Mouse (Mus musculus): ENCODE measurements around the gene Hes5. TPM values are rescaled to one million over a fixed set of nuclear protein-coding genes. Genes with fewer than 3 reads are reported as not detected.

Gene Hes5
- polyA plus RNA-seq, 1 experiment = 76.0 TPM

- no peak for DNase-seq (ENCODE audit: low read depth)
- TF ChIP-seq POLR2A (IDR thresholded peaks at IDR 0.05; ENCODE audit: borderline replicate concordance, extremely low read depth, insufficient read depth, insufficient read length, poor library complexity, severe bottlenecking) = no peak
- TF ChIP-seq CTCF (IDR thresholded peaks at IDR 0.05; ENCODE audit: borderline replicate concordance, extremely low read depth, insufficient read depth, insufficient read length) = no peak
These were observed 13.5 kb downstream of the Hes5 start for GRCm38 (mm10) chr4:154974163-154974611.

GRCm38 (mm10) chr4:154980110-154980509 is 19.4 kb downstream of the Hes5 start:
- TF ChIP-seq CTCF (IDR thresholded peaks at IDR 0.05; ENCODE audit: borderline replicate concordance, extremely low read depth, insufficient read depth, insufficient read length) = peak; percentile 53; the same call in 1 of the 2 replicates
- TF ChIP-seq POLR2A (IDR thresholded peaks at IDR 0.05; ENCODE audit: borderline replicate concordance, extremely low read depth, insufficient read depth, insufficient read length, poor library complexity, severe bottlenecking) = no peak
- DNase-seq (ENCODE audit: low read depth) = no peak

- no peak for TF ChIP-seq CTCF (IDR thresholded peaks at IDR 0.05; ENCODE audit: borderline replicate concordance, extremely low read depth, insufficient read depth, insufficient read length)
- no peak for TF ChIP-seq POLR2A (IDR thresholded peaks at IDR 0.05; ENCODE audit: borderline replicate concordance, extremely low read depth, insufficient read depth, insufficient read length, poor library complexity, severe bottlenecking)
- DNase-seq (ENCODE audit: low read depth) = no peak
These were observed 20.4 kb downstream of the Hes5 start for GRCm38 (mm10) chr4:154981076-154981475.

- DNase-seq (ENCODE audit: low read depth) = peak; percentile 85
- TF ChIP-seq POLR2A (IDR thresholded peaks at IDR 0.05; ENCODE audit: borderline replicate concordance, extremely low read depth, insufficient read depth, insufficient read length, poor library complexity, severe bottlenecking) = no peak
- peak; percentile 80 for TF ChIP-seq CTCF (IDR thresholded peaks at IDR 0.05; ENCODE audit: borderline replicate concordance, extremely low read depth, insufficient read depth, insufficient read length)
These were observed 20.8 kb downstream of the Hes5 start for GRCm38 (mm10) chr4:154981530-154981929.

GRCm38 (mm10) chr4:154982247-154983120 is 21.8 kb downstream of the Hes5 start:
- DNase-seq (ENCODE audit: low read depth) = no peak

GRCm38 (mm10) chr4:154983767-154984166 is 23.0 kb downstream of the Hes5 start:
- no peak for TF ChIP-seq CTCF (IDR thresholded peaks at IDR 0.05; ENCODE audit: borderline replicate concordance, extremely low read depth, insufficient read depth, insufficient read length)
- TF ChIP-seq POLR2A (IDR thresholded peaks at IDR 0.05; ENCODE audit: borderline replicate concordance, extremely low read depth, insufficient read depth, insufficient read length, poor library complexity, severe bottlenecking) = no peak

More at GRCm38 (mm10) chr4:154982247-154983120, 21.8 kb downstream of the Hes5 start:
- TF ChIP-seq POLR2A (IDR thresholded peaks at IDR 0.05; ENCODE audit: borderline replicate concordance, extremely low read depth, insufficient read depth, insufficient read length, poor library complexity, severe bottlenecking) = no peak
- no peak for TF ChIP-seq CTCF (IDR thresholded peaks at IDR 0.05; ENCODE audit: borderline replicate concordance, extremely low read depth, insufficient read depth, insufficient read length)

GRCm38 (mm10) chr4:154985151-154985777 is 24.5 kb downstream of the Hes5 start:
- TF ChIP-seq CTCF (IDR thresholded peaks at IDR 0.05; ENCODE audit: borderline replicate concordance, extremely low read depth, insufficient read depth, insufficient read length) (no peak), POLR2A (IDR thresholded peaks at IDR 0.05; ENCODE audit: borderline replicate concordance, extremely low read depth, insufficient read depth, insufficient read length, poor library complexity, severe bottlenecking) (no peak)
- DNase-seq (ENCODE audit: low read depth) = no peak

More at GRCm38 (mm10) chr4:154983767-154984166, 23.0 kb downstream of the Hes5 start:
- DNase-seq (ENCODE audit: low read depth) = no peak

GRCm38 (mm10) chr4:154986096-154986495 is 25.4 kb downstream of the Hes5 start:
- DNase-seq (ENCODE audit: low read depth) = peak; percentile 69
- TF ChIP-seq CTCF (IDR thresholded peaks at IDR 0.05; ENCODE audit: borderline replicate concordance, extremely low read depth, insufficient read depth, insufficient read length) (peak; percentile 73), POLR2A (IDR thresholded peaks at IDR 0.05; ENCODE audit: borderline replicate concordance, extremely low read depth, insufficient read depth, insufficient read length, poor library complexity, severe bottlenecking) (no peak)

GRCm38 (mm10) chr4:154986750-154987149 is 26.0 kb downstream of the Hes5 start:
- TF ChIP-seq POLR2A (IDR thresholded peaks at IDR 0.05; ENCODE audit: borderline replicate concordance, extremely low read depth, insufficient read depth, insufficient read length, poor library complexity, severe bottlenecking) (no peak), CTCF (IDR thresholded peaks at IDR 0.05; ENCODE audit: borderline replicate concordance, extremely low read depth, insufficient read depth, insufficient read length) (no peak)
- no peak for DNase-seq (ENCODE audit: low read depth)

GRCm38 (mm10) chr4:154994876-154995275 is 34.2 kb downstream of the Hes5 start:
- no peak for DNase-seq (ENCODE audit: low read depth)
- no peak for TF ChIP-seq POLR2A (IDR thresholded peaks at IDR 0.05; ENCODE audit: borderline replicate concordance, extremely low read depth, insufficient read depth, insufficient read length, poor library complexity, severe bottlenecking)
- TF ChIP-seq CTCF (IDR thresholded peaks at IDR 0.05; ENCODE audit: borderline replicate concordance, extremely low read depth, insufficient read depth, insufficient read length) = no peak

GRCm38 (mm10) chr4:154996572-154997154 is 35.9 kb downstream of the Hes5 start:
- peak; percentile 48 for DNase-seq (ENCODE audit: low read depth)

More at GRCm38 (mm10) chr4:154996572-154997154, 35.9 kb downstream of the Hes5 start:
- no peak for TF ChIP-seq POLR2A (IDR thresholded peaks at IDR 0.05; ENCODE audit: borderline replicate concordance, extremely low read depth, insufficient read depth, insufficient read length, poor library complexity, severe bottlenecking)
- TF ChIP-seq CTCF (IDR thresholded peaks at IDR 0.05; ENCODE audit: borderline replicate concordance, extremely low read depth, insufficient read depth, insufficient read length) = peak; percentile 17; the same call in 1 of the 2 replicates
